Mouse (Mus musculus) retina, adult 2 months (tissue): ENCODE data around the gene App.
A peak's percentile ranks its signal among the peaks of the same experiment; 100 is the strongest.

Experiments
- DNase-seq: peaks from one replicate; pipeline ENCODE4 v3.0.0-alpha.2; 2012; ENCODE audit warnings: low read depth, low spot score

The App gene

DNA sequence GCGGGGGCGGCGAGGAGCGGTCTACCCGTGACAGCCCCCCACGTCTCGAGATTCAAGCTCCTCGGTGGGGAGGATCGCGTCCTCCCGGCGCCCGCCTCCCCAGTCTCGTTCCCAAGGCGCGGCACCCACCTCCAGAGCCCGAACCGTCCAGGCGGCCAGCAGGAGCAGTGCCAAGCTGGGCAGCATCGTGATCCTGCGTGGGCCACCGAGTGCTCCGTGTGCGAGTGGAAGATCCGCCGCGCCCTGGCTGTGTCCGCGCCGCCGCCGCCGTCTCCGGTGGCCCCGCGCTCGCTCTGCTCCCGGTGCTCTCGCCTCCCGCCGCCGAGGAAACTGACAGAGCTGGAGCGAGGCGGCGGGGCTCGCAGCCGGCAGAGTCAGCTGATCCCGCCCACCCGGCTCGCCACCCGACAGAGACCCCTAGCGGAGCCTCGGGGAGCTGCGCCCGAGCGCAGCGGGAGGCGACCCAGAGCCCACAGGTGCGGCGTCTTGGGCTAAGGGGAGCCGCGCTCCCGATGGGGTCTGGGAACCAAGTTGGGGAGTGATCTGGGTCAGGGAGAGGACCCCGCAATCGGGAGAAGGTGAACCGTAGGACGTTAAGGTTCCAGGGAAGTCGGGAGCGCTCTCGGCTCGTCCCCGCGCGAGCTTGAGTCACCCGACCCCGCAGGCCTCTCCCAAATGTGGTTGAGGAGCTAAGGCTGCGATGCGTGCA lies at the start of gene App:
Gene App (minus strand): TSS at position 394 of the 709 bp plus-strand sequence.
- peak; percentile 40 for DNase-seq

DNA sequence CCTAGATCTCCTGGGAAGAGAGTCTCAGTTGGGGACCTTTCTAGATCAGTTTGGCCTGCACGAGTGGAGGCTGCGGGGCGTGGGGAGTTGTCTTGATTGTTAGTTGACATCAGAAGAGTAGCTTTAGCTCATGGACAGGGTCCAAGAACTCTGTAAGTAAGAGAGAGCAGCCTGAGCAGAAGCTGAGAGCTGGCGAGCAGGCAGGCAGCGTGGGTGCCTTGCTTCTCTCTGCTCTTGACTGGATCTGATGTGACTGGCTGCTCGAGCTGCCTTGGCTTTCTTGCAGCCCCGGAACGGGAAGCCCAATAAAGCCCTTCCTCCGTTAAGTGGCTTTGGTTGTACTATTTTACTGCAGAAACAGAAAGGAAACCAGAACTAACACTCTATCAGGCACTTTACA lies 42.3 kb upstream of the App start:
- no peak for DNase-seq

DNA sequence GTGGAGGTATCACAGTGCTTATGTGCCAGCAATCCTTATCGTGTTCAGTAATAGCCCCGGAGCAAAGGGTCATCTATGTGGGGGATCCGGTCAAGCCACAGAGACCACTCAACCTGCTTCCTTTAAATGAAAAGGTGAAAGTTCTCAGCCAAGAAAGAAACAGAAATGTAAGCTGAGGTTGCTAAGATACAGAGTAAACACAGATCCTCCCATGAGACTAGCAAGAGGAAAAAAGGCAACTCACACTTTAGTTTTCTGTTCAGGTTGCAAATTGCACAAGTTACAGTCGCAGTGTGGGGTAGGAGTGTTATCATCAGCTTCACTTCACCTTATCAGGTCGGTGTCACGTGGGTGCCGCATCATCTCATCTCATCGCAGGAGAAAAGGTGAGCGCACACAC lies 41.6 kb upstream of the App start:
- no peak for DNase-seq

DNA sequence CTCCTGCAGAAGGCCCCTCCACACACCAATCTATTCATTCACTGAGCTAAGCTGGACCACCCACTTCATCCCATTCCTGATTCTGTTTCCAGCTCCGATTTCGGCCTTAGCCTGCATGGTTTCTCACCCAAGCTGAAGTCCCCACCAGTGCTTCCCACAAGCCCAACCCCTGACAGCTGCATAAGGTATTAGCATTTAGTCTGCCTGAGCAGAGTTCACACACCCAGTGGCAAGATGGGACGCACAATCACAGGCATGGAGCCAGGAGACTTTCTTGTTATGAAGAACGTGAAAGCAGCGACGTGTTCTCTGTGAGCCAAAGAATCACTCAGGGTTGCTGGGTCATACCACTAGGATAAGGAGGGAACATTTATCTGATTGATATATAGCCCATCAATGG lies 22.1 kb upstream of the App start:
- DNase-seq: no peak

DNA sequence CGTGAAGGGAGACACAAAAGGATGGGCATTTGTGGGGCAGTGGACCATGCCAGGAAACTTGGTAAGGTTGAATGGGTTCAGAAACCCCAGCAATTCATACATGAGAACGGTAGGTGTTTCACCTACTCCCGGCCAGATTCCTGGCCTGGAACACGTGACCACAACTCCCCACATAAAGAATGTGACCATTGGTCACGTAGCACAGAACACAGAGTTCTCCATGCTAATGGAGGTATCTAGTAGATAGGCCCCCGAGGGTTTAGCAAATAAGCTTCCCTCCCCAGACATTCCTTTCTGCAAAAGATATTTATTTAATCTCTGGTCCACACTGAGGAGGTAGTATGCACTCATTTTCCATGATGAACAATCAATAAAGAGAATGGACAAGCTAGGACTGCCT lies 21.6 kb upstream of the App start:
- DNase-seq: no peak

DNA sequence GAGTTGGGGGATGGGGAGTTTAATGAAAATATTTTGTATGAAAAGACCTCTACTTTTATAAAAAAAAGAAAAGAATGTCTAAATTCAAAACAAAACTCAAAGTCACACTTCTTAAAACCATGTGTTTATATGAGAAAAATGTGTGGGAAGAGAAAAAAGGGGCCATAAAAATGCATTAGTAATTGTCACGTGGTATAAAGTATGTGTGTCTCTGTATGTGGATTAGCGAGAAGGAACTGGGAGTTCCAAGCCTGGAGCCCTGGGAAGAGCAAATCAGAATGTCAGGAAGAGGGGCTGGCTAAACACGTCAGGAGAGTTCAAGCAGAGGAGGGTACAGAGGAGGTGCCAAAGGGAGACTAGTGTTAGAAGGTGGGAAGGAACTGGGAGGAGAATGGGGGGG lies 7.9 kb upstream of the App start:
- no peak for DNase-seq

DNA sequence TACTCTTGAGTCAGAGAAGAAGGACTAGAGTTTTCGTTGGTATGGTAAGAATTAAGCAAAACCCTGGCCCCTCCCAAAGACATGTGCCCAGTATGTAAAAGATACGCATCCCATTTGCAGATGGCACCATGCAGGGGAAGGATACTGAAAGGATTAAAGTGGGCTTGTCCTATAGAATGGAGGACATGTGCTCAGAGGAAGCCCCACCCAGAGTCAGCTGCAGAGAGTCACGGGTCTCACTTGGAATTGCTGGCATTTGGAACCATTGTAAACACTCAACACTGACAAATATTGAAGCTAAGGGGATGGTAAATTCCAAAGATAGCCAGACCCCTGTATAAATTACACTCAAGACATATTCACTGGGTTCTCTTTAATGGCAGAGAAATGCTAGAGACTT lies 7.1 kb upstream of the App start:
- no peak for DNase-seq

DNA sequence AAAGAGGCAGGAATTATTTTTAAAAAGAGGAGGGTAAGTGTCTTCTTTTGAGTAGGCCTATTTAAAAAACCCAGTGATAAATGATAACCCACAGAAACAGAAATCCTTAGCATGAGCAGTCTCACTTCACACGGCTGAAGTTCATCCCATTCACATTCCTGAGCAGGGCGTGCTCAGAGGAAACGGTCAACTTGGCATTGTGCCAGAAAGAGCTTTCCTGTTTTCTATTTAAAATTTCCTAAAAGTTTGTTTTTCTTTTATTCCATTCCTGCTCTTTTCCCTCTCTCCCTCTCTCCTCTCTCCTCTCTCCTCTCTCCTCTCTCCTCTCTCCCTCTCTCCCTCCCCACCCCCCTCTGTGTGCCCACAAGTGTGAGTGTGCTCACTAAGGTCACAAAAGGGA lies 3.1 kb upstream of the App start:
- no peak for DNase-seq

DNA sequence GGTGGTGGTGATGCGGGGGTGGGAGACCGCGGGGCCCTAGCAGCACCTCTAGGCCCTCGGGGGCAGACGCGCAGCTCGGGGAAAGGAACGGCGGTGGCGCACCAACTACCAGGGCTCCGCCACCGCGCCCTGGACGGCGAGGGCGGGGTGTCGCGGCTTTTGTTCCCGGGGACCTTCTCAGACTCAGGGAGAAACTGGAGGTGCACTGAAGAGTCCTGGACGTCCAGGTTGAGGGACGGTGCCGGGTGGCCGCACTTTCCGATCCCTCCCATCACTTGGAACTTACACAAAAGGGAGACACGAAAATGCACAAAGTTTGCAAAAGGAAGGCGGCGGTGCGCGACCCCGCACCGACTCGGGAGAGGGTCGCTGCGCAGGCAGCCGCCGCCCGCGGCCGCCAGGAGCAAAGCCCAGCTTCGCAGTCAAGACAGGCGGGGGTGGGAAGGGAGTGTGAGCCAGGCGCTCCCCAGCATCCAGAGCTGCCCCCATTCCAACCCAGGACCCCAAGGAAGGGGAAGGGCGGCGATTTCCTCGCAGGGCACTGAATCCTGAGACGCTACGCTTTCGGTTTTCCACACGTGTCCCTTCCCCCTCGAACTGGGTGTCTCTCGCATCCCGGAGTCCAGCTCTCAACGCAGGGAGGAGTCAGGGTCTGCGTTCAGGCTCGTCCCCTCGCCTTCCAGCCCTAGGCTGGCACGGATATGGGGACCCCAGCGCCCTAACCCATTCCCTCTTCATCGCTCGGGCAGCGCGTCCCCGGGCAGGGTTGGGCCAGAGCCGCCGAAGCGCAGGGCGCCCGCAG lies 794 bp downstream of the App start:
- no peak for DNase-seq

DNA sequence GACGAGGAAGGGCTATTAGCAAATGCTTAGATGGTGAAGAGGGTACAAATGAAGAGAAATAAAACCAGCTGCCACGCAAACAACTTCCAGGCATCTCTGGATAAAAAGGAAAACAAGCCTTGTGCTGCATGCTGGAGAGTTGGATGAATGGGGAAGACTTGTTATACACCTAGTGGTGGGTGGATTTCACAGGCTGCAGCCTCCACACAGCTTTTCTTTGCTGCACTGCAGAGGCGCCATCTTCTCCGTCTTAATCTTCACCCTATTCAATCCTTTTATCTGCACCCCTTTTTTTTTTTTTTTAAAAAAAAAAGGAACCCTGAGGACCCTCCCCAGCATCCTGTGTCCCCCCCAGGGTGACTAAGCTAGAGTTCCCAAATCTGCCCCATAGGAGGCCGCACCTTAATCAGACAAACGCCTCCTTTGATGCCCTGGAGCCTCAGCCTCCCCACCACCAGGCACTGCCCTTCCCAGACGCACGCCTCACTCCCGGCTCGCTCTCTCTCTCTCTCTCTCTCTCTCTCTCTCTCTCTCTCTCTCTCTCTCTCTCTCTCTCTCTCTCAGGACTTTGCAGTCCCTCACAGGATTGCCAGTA lies 1.5 kb downstream of the App start:
- no peak for DNase-seq

DNA sequence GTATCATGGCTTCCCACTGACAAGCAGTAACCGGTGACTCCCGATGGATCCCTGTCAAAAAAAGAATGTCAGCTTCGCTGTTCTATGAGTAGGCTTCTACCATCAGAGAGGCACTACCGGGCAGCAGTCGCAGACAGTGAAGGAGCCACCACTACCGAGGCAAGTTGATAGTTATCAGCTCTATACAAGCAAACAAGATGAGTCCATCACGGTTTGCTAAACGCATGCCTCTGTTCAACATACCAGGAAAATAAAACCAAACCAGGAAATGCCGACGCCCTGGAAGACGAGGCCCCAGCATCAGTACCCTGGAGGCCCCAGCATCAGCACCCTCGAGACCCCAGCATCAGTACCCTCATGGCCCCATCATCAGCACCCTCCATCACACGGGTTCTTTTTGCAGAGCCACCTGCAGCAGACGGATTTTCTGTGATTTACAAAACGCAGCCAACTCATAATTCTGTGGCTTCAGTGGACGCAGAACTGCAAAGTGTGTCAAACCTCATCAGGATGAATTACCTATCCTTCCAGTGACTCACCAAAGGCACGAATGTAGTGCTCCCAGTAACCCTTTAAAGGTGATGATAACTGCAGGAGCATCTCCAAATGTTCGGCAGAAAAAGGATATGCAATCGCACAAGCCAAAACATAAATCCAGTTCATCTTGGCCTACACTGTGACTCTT lies 2.6 kb downstream of the App start:
- DNase-seq: no peak

DNA sequence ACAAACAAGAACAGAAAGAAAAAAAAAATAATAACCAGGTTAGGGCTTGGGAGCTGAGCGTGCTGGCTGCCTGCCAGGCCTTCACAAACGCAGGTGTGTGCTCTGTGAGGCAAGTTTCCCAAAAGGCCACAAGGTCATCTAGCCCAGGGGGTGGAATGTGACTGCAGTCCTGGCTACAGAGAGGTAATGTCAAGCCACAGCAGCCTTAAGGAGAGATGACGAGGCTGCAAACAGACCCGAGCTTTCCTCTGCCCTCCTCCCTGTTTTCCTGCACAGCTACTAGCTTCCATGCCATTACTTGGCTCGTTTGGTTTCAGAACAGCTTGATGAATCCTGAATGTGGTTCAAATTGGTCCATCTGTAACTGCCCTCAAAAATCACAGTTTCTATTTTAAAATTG lies 4.7 kb downstream of the App start:
- DNase-seq: no peak

DNA sequence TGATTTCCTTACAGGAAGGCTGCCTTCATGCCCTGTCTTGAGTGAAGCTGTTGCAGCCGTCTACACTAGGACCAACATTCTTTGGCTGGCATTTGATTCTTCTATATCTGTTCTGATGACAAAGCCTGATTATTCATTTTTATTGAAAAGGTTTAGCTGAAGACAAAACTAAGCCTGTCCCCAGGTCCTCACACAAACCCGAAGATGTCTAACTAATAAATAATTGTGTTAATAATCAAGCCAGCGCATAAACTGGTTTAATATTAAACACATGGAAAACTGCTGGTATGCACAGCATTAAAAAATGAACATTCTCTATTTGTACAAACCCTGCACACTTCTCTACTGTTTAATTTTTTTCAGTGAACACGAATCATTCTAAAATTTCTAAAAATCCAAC lies 7.4 kb downstream of the App start:
- no peak for DNase-seq

DNA sequence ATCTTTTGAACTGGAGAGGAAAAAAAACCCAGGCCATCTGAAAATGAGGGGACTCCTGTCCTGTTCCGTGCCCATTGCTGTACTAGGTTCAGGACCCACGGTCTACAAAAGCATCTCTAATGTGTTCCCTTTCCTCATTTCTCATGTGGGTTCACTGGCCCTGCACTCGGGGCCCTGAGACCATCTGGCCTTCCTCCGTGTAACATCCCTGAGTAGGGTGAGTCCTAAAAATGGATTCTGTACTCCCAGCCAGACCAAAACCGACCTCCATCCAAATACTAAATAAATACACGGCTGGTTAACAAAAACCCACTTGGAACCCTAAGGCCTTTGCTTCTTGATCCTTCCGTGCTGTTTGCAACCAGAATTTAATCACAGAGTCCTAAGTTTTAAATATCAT lies 7.9 kb downstream of the App start:
- DNase-seq: no peak

DNA sequence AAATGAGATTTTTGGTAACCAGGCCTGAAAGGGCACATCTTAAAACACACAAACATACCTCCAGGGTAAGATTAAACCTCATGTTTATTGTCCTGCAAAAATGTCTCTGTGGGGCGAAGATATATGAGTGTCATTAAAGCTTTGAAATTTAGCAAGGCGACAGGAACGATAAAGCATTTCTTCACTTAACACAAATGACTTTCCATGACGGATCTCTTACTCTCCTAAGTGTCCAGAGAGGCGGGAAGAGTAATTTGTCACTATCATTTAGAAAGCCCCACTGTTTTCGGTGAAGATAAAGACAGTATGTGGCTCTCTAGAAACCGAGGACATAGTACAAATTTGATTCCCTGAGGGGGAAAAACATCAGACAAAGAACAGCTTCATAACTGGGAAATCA lies 8.4 kb downstream of the App start:
- DNase-seq: no peak

DNA sequence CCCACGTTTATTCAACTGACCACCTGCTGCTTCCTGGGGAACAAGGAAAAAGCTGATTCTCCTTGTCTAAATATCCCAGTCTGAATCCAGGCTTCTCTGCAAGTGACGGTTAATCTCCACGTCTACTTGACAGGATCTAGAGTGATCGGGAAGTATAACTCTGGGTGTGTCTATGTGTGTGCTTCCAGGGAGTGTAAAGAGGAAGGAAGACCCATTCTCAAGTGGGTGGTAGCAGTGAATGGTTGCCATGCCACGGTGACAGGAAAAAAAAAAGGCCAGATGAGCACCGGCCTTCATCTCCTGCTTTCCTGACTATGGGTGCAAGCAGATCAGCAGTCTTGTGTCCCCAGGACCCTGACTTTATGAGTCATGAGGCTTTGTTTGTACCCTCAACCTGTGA lies 10.8 kb downstream of the App start:
- DNase-seq: no peak

DNA sequence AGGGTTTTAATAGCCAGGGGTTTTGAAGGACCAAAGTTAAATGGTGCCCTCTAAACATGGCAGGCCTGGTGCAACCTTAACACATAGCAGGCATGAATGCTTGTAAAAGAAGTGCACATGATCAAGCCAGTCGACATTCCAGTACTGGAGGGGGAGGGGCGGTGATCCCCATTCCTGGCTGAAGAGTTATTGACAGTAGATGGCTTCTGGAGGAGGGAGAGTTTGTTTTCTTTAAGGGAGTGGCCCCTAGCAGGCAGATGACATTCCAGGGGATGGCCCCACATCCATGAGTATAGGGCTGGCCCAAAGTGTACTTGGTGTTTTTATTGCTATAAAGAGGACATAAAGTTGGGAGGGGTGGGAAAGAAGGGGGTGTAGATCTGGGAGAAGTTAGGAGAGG lies 13.4 kb downstream of the App start:
- DNase-seq: no peak

DNA sequence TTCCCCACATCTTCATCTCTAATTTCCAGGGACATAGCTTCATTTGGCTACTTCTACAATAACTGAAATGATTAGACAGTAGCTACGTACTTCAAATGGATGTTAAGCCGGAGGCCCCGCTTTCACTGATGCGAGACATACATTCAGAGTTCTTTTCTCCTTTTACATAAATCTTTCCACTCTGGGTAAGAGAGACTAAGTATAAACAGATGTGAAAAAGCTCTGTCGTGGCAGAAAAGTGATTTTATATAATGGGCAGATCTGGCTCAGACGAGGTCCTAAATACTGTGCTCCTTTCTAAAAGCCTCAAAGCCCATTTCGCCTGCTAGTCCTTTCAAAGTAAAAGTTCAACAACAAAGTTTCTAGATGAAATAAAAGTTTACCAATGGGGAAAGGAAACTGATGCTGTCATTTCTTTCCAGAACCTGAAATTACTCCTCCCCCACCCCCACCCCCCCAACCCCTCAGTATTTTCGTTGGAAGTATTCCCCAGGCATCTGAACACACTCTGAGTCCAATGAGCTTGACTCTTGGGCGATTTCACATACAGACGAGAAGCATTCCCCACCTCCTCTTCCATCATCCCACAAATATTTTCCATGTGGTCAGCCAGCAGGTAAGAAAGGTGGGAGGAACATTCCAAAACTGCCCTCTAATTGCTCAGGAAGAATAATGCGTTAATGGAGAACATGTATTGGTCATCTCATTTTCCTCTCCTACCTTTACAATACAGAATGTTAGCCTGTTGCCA lies 15.6 kb downstream of the App start:
- DNase-seq: no peak

DNA sequence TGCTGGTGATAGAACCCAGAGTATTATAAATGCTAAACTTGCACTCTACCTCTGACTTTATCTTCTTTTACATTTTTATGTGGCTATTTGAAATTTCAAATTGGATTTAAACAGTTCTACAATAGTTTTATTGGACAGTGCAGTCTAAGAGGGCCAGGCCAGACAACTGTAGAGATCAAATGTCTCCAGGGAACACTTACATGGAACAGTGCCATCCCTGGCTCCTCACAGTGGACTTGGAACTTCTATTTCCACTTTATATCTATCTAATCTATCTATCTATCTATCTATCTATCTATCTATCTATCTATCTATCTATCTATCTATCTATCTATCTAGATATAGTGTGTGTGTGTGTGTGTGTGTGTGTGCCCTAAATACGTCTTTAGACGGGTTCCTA lies 16.4 kb downstream of the App start:
- no peak for DNase-seq

DNA sequence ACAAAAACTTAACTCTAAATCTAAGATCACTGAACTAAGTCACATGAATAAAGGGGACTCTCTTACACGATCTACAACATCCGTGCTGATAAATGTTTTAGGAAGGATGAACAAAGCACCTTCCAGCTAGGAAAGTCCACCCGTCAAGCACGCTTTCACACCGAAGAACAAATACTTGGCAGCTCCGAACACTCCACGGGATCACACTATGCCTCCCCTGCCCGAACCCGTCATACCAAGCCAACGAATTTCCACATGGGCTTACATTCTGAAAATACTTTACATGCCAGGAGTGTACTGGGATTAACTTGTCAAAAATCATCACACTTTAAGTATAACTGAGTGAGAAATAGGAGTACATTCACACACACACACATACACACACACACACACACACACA lies 17.7 kb downstream of the App start:
- no peak for DNase-seq

DNA sequence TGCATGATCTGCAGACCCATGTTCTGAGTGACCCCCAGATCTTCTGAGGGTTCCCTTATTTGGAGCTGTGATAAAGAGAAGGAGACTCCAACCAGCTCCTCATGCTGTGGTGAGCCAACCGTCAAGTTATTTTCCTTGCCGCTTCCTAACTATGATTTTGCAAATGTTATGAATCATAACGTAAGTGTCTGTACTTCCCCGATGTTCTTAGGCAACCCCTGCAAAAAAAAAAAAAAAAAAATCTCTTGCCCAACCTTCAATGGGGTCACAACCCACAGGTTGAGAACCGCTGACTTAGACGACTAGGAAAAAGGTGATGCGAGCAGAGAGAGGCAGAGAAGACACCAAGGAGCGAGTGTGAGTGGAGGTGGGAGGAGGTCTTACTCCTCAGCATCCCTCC lies 21.1 kb downstream of the App start:
- DNase-seq: no peak

DNA sequence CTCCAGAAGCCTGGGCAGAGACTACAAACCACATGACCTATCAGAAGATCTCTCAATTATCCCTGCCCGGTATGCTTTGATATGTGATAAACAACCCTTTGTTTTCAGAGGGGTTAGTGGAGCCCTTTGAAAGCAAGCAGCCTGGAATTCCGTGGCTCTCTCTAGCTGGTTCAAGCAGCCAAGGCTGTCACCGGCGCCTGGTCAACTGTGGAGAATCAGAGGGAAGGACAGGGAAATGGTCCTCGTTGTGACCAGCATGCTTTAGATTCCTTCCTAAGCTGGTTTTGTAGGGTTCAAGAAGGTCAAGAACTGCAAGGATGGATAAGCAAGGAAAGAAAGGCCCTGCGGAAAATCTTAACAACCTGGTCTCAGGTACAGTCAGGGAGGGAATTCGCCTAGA lies 21.9 kb downstream of the App start:
- no peak for DNase-seq
